Mouse (Mus musculus): ENCODE measurements around the gene 4933428M09Rik.
"Not testable (repeated sequence)": the region's sequence is repeated elsewhere in the genome, so short reads cannot be mapped to it uniquely, and the experiment has no call there.

4933428M09Rik gene

GRCm38 (mm10) chrX:139178928-139179327, at the start of gene 4933428M09Rik:
Gene 4933428M09Rik (plus strand): TSS chrX:139179228.
- no peak for DNase-seq (ENCODE audit: low spot score)

- no peak for DNase-seq (ENCODE audit: low spot score)
Observed at GRCm38 (mm10) chrX:139134031-139134430, 45.0 kb upstream of the 4933428M09Rik start.

- DNase-seq (ENCODE audit: low spot score), result not testable (repeated sequence)
Observed at GRCm38 (mm10) chrX:139191506-139191905, 12.5 kb downstream of the 4933428M09Rik start.

GRCm38 (mm10) chrX:139194572-139195279, 15.7 kb downstream of the 4933428M09Rik start:
- DNase-seq (ENCODE audit: low spot score), result no peak

- not testable (repeated sequence) for DNase-seq (ENCODE audit: low spot score)
Observed at GRCm38 (mm10) chrX:139209191-139209828, 30.3 kb downstream of the 4933428M09Rik start.

- DNase-seq (ENCODE audit: low spot score), result peak; percentile 16
Observed at GRCm38 (mm10) chrX:139209829-139210225, 30.8 kb downstream of the 4933428M09Rik start, which contains the start of gene Mum1l1. Gene Mum1l1 (plus strand): TSS chrX:139210042.

- DNase-seq (ENCODE audit: low spot score), result no peak
Observed at GRCm38 (mm10) chrX:139214765-139215164, 35.7 kb downstream of the 4933428M09Rik start.

- DNase-seq (ENCODE audit: low spot score), result no peak
Observed at GRCm38 (mm10) chrX:139216409-139216808, 37.4 kb downstream of the 4933428M09Rik start.

- peak; percentile 6 for DNase-seq (ENCODE audit: low spot score)
Observed at GRCm38 (mm10) chrX:139216991-139217593, 38.1 kb downstream of the 4933428M09Rik start.

- no peak for DNase-seq (ENCODE audit: low spot score)
Observed at GRCm38 (mm10) chrX:139217776-139218175, 38.7 kb downstream of the 4933428M09Rik start.

GRCm38 (mm10) chrX:139219017-139219416, 40.0 kb downstream of the 4933428M09Rik start:
- no peak for DNase-seq (ENCODE audit: low spot score)

- no peak for DNase-seq (ENCODE audit: low spot score)
Observed at GRCm38 (mm10) chrX:139220830-139221229, 41.8 kb downstream of the 4933428M09Rik start.

GRCm38 (mm10) chrX:139221893-139222292, 42.9 kb downstream of the 4933428M09Rik start:
- no peak for DNase-seq (ENCODE audit: low spot score)

Measured in ovary, postnatal 10 days (tissue).